Mouse (Mus musculus): ENCODE measurements around the gene Hivep2.
A peak's percentile ranks its signal among the peaks of the same experiment; 100 is the strongest.

Gene Hivep2

GRCm38 (mm10) chr10:14049686-14050085, 83.8 kb downstream of the Hivep2 start:
- no peak for DNase-seq

GRCm38 (mm10) chr10:14050586-14050985, 84.7 kb downstream of the Hivep2 start:
- DNase-seq, result no peak

- DNase-seq, result no peak
Measured at GRCm38 (mm10) chr10:14052109-14052689, 86.3 kb downstream of the Hivep2 start.

- no peak for DNase-seq
Measured at GRCm38 (mm10) chr10:14054860-14055259, 89.0 kb downstream of the Hivep2 start.

- DNase-seq, result peak; percentile 32
Measured at GRCm38 (mm10) chr10:14055533-14055981, 89.7 kb downstream of the Hivep2 start.

- no peak for DNase-seq
Measured at GRCm38 (mm10) chr10:14056057-14056456, 90.2 kb downstream of the Hivep2 start.

- DNase-seq, result peak; percentile 85
Measured at GRCm38 (mm10) chr10:14056584-14057451, 90.9 kb downstream of the Hivep2 start.

- DNase-seq, result no peak
Measured at GRCm38 (mm10) chr10:14057841-14058605, 92.1 kb downstream of the Hivep2 start.

- no peak for DNase-seq
Measured at GRCm38 (mm10) chr10:14058742-14059141, 92.9 kb downstream of the Hivep2 start.

- no peak for DNase-seq
Measured at GRCm38 (mm10) chr10:14059581-14059980, 93.7 kb downstream of the Hivep2 start.

- DNase-seq, result no peak
Measured at GRCm38 (mm10) chr10:14060302-14060701, 94.4 kb downstream of the Hivep2 start.

- DNase-seq, result no peak
Measured at GRCm38 (mm10) chr10:14063226-14063625, 97.4 kb downstream of the Hivep2 start.

GRCm38 (mm10) chr10:14064759-14065395, 99.0 kb downstream of the Hivep2 start:
- DNase-seq, result no peak

- no peak for DNase-seq
Measured at GRCm38 (mm10) chr10:14067802-14068201, 101.9 kb downstream of the Hivep2 start.

- DNase-seq, result no peak
Measured at GRCm38 (mm10) chr10:14070498-14071079, 104.7 kb downstream of the Hivep2 start.

- no peak for DNase-seq
Measured at GRCm38 (mm10) chr10:14072504-14072903, 106.6 kb downstream of the Hivep2 start.

- no peak for DNase-seq
Measured at GRCm38 (mm10) chr10:14075767-14076166, 109.9 kb downstream of the Hivep2 start.

GRCm38 (mm10) chr10:14076880-14077279, 111.0 kb downstream of the Hivep2 start:
- no peak for DNase-seq

GRCm38 (mm10) chr10:14080830-14081229, 115.0 kb downstream of the Hivep2 start:
- DNase-seq, result no peak

- no peak for DNase-seq
Measured at GRCm38 (mm10) chr10:14081824-14082223, 115.9 kb downstream of the Hivep2 start.

GRCm38 (mm10) chr10:14082275-14082674, 116.4 kb downstream of the Hivep2 start:
- DNase-seq, result no peak

GRCm38 (mm10) chr10:14085241-14085659, 119.4 kb downstream of the Hivep2 start:
- peak; percentile 27 for DNase-seq

Data from kidney, postnatal 14 days (tissue).